Mouse (Mus musculus) thymus, adult 2 months (tissue): ENCODE data around the gene Gas7. TPM values are rescaled to one million over a fixed set of nuclear protein-coding genes. Genes with fewer than 3 reads are reported as not detected.

ENCODE experiments used
- DNase-seq: peaks from one replicate; pipeline ENCODE4 v3.0.0; 2021
- H3K27ac ChIP-seq: fragments of 200-500 bp; 2 replicates; pipeline ENCODE4 v1.5.1; 2012; ENCODE audit warnings: low read length, control low read depth; ENCODE audit not compliant: control insufficient read depth, insufficient read depth
- H3K27me3 ChIP-seq: fragments of 200-500 bp; 2 replicates; pipeline ENCODE4 v1.6.1; 2012; ENCODE audit warnings: mild to moderate bottlenecking, low read length, moderate library complexity, mixed read lengths; ENCODE audit not compliant: control insufficient read depth, insufficient read depth
- H3K36me3 ChIP-seq: fragments of 200-500 bp; 2 replicates; pipeline ENCODE4 v1.6.1; 2012; ENCODE audit warnings: mild to moderate bottlenecking, low read length, moderate library complexity; ENCODE audit not compliant: control insufficient read depth, insufficient read depth
- H3K4me1 ChIP-seq: fragments of 200-500 bp; replicated peaks from 2 replicates; pipeline ENCODE4 v1.6.1; 2012; ENCODE audit warnings: low read length; ENCODE audit not compliant: control insufficient read depth, insufficient read depth
- H3K4me3 ChIP-seq: fragments of 200-500 bp; 2 replicates; pipeline ENCODE4 v1.5.1; 2012; ENCODE audit warnings: mild to moderate bottlenecking, low read length, control low read depth, moderate library complexity; ENCODE audit not compliant: control insufficient read depth, insufficient read depth
- CTCF ChIP-seq: fragments of 200-500 bp; IDR thresholded peaks from 2 replicates; pipeline ENCODE4 v1.5.1; 2012; ENCODE audit warnings: mild to moderate bottlenecking, control low read depth, low read length, moderate library complexity, borderline replicate concordance; ENCODE audit not compliant: control insufficient read depth, poor library complexity, insufficient read depth; ENCODE audit errors: extremely low read depth
- POLR2A ChIP-seq: fragments of 200-500 bp; IDR thresholded peaks from 2 replicates; pipeline ENCODE4 v1.6.1; 2012; ENCODE audit warnings: mild to moderate bottlenecking, low read length, control low read depth, moderate library complexity; ENCODE audit not compliant: control insufficient read depth, poor library complexity, insufficient read depth; ENCODE audit errors: extremely low read depth
- WGBS: fragments of 180-500 bp; shearing (Covaris S2); methylation state at CpG from one replicate; pipeline ENCODE4 v1.1.7; 2018; 5-methylcytosine and 5-hydroxymethylcytosine counted together
- polyA plus RNA-seq: library from polyadenylated mRNA; depleted of rRNA; stranded (reverse); fragments of >200 nt; gene quantifications from 2 replicates; pipeline ENCODE4 v1.2.3, GENCODE M21; 2012

The Gas7 gene
- polyA plus RNA-seq, 1 experiment: 5.0 TPM

DNA sequence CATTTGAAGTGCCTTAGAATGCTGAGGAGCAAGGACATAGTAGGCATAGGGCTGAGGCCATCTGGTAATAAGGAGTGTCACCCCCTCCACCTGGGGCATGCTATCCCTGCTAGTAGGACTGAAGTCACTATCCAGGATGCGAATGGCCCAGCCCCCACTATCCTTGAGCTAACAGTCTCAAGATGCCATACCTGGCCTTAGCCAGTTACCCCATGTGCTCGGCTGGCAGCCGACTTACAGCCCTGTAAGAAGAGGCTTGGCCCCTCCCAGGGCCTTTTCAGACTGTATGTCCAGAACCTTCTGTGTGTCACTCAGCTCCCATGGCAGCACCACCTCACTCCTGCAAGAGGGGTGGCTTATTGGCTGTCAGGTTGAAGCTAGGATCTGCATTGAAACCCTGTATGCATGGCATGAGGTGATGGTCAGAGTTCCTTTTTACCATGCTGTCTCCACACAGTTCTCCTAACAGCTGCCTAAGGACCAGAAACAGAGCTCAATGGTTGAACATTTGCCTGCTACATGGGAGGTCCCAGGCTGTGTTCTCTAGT lies 213.3 kb downstream of the Gas7 start:
- H3K27ac ChIP-seq: no peak overlapping the region
- no peaks in the 10 kb centered on the region for H3K4me1 ChIP-seq
- H3K36me3 ChIP-seq: no peaks in the 10 kb centered on the region
- no peak for DNase-seq
- 90% methylated on average over 3 of the region's 3 CpGs for WGBS
- H3K4me3 ChIP-seq: no peak overlapping the region
- TF ChIP-seq CTCF (no peak), POLR2A (no peak)
- no peaks in the 10 kb centered on the region for H3K27me3 ChIP-seq

DNA sequence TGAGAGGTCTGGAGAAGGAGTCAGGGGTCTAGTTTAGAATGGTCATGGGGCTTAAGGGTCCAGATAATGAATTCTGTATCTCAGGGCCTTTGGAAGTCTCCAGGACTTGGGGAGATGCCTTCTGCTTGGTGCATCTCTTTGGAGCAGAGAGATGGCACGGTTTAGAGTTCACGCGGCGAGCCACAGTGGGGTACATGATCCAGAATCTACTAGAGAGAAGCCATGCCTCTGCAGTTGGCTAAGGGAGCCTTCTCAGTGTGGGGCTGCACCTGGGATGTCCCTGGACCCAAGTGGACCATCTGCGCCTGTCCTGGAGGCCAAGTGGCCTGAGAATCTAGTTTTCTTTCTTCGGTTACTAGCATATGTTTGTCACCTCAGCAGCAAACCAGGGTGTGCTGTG lies 214.8 kb downstream of the Gas7 start:
- Histone ChIP-seq H3K27ac (no peak overlapping the region), H3K4me3 (no peak overlapping the region), H3K4me1 (no peaks in the 10 kb centered on the region), H3K27me3 (no peaks in the 10 kb centered on the region), H3K36me3 (no peaks in the 10 kb centered on the region)
- no peak for DNase-seq
- 96% methylated on average over 6 of the region's 6 CpGs for WGBS
- TF ChIP-seq CTCF: no peak
- TF ChIP-seq POLR2A: no peak

DNA sequence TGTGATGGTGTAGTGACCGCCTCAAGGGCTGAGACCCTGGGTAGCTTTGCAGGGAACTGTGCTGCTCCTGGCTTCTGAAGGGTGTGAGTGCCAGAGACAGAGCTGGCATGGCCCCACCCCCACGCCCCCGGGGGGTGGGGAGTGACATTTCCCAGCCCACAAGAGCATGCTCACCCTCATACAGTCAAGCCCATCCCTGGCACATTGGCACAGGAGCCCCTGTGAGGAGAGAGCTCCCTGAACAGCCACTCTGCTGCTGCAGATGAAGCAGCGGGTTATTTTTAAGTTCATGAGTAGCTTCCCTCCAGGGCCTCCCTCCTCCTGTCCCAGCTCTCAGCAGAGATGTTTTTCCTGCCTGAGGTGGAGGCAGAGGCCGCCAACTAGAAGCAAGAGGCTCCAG lies 216.9 kb downstream of the Gas7 start:
- DNase-seq: no peak
- no peak overlapping the region for H3K27ac ChIP-seq

DNA sequence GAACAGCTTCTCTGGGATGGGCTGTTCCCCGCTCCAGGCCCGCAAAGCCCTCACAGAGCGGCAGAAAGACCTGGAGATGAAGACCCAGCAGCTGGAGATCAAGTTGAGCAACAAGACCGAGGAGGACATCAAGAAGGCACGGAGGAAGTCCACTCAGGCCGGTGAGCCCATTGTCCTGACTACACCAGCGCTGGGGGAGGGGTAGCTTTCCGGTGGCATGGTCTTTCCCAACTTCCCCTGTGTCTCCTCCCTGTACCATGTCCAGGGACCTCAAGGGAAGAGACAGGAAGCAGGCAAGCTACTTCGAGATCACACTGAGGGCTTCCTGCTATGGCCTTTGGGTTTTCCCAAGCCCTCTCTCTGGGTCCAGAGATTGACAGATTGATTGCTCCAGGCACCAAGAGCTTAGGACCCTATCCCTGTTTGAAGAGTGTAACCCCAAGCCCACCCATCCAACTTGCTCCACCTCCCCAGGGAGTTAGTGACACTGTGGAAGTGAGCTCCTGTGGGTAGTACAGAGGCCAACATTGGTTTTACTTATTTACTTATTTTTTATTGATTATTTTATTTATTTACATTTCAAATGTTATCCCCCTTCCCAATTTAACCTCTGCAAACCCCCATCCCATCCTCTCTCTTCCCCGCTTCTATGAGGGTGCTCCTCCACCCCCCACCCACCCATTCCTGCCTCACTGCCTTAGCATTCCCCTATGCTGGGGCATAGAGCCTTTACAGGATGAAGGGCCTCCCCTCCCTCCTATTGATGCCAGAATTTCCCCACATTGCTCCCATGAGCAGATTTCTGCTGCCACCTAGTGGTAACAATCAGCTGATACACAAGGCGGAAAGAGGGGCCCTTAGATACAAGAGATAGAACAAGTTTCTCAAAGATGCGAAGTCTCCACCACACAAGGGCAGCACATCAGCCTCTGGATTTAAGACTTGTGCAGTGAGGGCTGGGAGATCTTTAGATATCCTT lies 220.6 kb downstream of the Gas7 start:
- WGBS: 40% methylated on average over 12 of the region's 12 CpGs
- H3K27ac ChIP-seq: no peak overlapping the region

More for the DNA sequence above, 216.9 kb downstream of the Gas7 start:
- 76% methylated on average over 5 of the region's 5 CpGs for WGBS
- no peak for TF ChIP-seq POLR2A
- TF ChIP-seq CTCF: no peak
- Histone ChIP-seq H3K4me1 (no peaks in the 10 kb centered on the region), H3K4me3 (no peak overlapping the region), H3K36me3 (no peaks in the 10 kb centered on the region), H3K27me3 (no peaks in the 10 kb centered on the region)

DNA sequence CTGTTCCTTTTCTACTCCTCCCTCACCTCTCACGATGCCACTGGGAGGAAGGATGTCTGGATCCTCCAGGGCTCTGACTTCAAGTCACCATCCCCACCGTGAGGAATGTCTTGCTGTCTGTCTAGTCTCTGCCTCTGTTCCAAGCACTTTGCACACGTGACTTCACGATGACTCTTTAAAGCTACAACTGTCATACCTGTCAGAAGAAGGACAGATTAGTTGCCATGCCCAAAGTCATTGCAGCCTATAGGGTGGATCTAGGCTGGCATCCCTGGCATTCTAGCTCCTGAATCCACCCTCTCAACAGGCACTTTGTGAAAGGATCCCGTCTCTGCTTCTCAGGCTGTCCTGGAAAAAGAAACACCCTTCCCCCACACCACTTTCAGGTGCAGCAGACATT lies 224.1 kb downstream of the Gas7 start:
- H3K27me3 ChIP-seq: no peaks in the 10 kb centered on the region
- H3K36me3 ChIP-seq: no peaks in the 10 kb centered on the region
- DNase-seq: no peak
- no peak overlapping the region for H3K4me3 ChIP-seq
- TF ChIP-seq POLR2A (no peak), CTCF (no peak)
- H3K27ac ChIP-seq: no peak overlapping the region
- 77% methylated on average over 5 of the region's 5 CpGs for WGBS
- no peaks in the 10 kb centered on the region for H3K4me1 ChIP-seq

More for the DNA sequence above, 220.6 kb downstream of the Gas7 start:
- DNase-seq: peak; percentile 36
- Histone ChIP-seq H3K27me3 (no peaks in the 10 kb centered on the region), H3K4me1 (no peaks in the 10 kb centered on the region), H3K36me3 (no peaks in the 10 kb centered on the region), H3K4me3 (no peak overlapping the region)
- TF ChIP-seq POLR2A (no peak), CTCF (no peak)

DNA sequence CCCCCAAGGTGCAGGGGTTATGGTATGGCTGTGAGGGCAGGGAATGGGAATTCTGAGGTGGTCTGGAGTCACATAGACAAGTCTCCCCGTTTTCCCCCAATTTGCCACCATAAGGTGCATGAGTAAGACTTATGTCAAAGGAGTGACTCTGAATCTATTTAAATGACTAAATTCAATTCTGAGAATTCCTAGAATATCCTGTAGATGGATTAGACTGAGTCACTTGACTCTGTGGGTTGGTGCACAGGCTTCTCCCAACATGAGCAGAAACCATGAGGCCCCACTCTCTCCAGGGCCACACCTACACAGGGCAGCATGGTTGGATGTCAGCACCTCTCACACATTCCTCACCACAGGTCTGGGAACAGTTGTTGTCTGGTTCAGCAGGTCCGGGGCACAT lies 224.7 kb downstream of the Gas7 start:
- H3K27me3 ChIP-seq: no peaks in the 10 kb centered on the region
- H3K36me3 ChIP-seq: no peaks in the 10 kb centered on the region
- no peak for DNase-seq
- H3K4me1 ChIP-seq: no peaks in the 10 kb centered on the region
- WGBS: 95% methylated on average over 2 of the region's 2 CpGs
- no peak overlapping the region for H3K27ac ChIP-seq
- TF ChIP-seq CTCF (no peak), POLR2A (no peak)
- H3K4me3 ChIP-seq: no peak overlapping the region
